Mouse (Mus musculus): ENCODE results near the gene Polr2g. TPM values are rescaled to one million over a fixed set of nuclear protein-coding genes. Genes with fewer than 3 reads are reported as not detected.

Gene Polr2g
- polyA plus RNA-seq, 1 experiment, result 6.3 TPM

DNA sequence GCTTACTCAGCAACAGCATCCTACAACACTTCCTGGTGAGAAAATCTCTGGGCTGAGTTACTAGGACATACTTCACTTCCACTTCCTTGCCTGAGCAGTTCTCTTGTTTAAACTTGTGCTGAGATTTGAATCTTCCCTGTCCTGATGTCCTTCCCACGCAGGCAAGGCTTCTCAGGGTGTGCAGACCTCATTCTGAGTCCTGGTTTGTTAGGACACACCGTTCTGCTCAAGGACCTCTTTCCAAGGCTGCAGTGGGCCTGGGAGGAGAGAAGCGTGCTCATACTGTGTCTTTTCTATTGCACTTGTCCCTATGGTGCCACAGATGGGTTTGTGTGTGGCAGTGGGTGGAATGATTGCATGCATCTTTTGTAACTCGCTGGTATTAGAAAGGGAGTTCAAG is 34.6 kb upstream of the Polr2g start:
- H3K4me3 ChIP-seq (replicated peaks), result peak overlapping the region; percentile 28
- no peaks in the 10 kb centered on the region for H3K27me3 ChIP-seq (replicated peaks)
- peaks cover 28% of the 10 kb centered on the region for H3K4me1 ChIP-seq
- H3K9me3 ChIP-seq, result no peaks in the 10 kb centered on the region
- no peak for TF ChIP-seq GATA1 (IDR thresholded peaks at IDR 0.05; ENCODE audit: borderline replicate concordance, low read length)
- no peak for TF ChIP-seq FLI1 (IDR thresholded peaks at IDR 0.05; ENCODE audit: low read length)
- H3K36me3 ChIP-seq (replicated peaks; ENCODE audit: low read length), result peaks cover 83% of the 10 kb centered on the region

GRCm38 (mm10) chr19:8831262-8831661 is 32.9 kb upstream of the Polr2g start:
- H3K4me1 ChIP-seq, result peaks cover 20% of the 10 kb centered on the region
- no peak overlapping the region for H3K4me3 ChIP-seq (replicated peaks)
- peaks cover 99% of the 10 kb centered on the region for H3K36me3 ChIP-seq (replicated peaks; ENCODE audit: low read length)
- no peaks in the 10 kb centered on the region for H3K27me3 ChIP-seq (replicated peaks)
- no peak for TF ChIP-seq GATA1 (IDR thresholded peaks at IDR 0.05; ENCODE audit: borderline replicate concordance, low read length)
- no peak for TF ChIP-seq FLI1 (IDR thresholded peaks at IDR 0.05; ENCODE audit: low read length)
- H3K9me3 ChIP-seq, result no peaks in the 10 kb centered on the region

- no peak overlapping the region for H3K4me3 ChIP-seq (replicated peaks)
- H3K27me3 ChIP-seq (replicated peaks), result no peaks in the 10 kb centered on the region
- no peaks in the 10 kb centered on the region for H3K9me3 ChIP-seq
- H3K36me3 ChIP-seq (replicated peaks; ENCODE audit: low read length), result peaks cover 99% of the 10 kb centered on the region
- H3K4me1 ChIP-seq, result peaks cover 20% of the 10 kb centered on the region
- TF ChIP-seq GATA1 (IDR thresholded peaks at IDR 0.05; ENCODE audit: borderline replicate concordance, low read length) (no peak), FLI1 (IDR thresholded peaks at IDR 0.05; ENCODE audit: low read length) (no peak)
Observed at GRCm38 (mm10) chr19:8830664-8831063, 32.3 kb upstream of the Polr2g start.

DNA sequence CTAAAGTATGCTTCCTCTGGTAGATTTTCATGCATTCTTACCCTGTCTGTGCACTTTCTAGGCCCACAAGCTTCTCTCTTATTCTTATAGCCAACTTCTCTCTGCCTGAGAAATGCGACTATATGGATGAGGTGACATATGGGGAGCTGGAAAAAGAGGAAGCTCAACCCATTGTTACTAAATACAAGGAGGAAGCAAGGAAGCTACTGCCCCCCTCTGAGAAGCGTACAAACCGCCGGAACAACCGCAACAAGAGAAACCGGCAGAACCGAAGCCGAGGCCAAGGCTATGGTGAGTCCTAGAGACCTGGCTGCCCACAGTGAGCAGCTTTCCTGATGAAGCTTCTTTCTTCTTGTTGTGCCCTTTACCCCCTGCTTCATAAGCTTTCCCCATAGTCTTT is 31.3 kb upstream of the Polr2g start, which contains the start of gene AC129217.1:
Gene AC129217.1, plus strand, starts transcription at position 114 of the 400 bp plus-strand sequence.
- peaks cover 99% of the 10 kb centered on the region for H3K36me3 ChIP-seq (replicated peaks; ENCODE audit: low read length)
- H3K9me3 ChIP-seq, result no peaks in the 10 kb centered on the region
- no peak within 1 kb of the TSS for H3K4me3 ChIP-seq (replicated peaks)
- peaks cover 20% of the 10 kb centered on the region for H3K4me1 ChIP-seq
- TF ChIP-seq FLI1 (IDR thresholded peaks at IDR 0.05; ENCODE audit: low read length) (no peak), GATA1 (IDR thresholded peaks at IDR 0.05; ENCODE audit: borderline replicate concordance, low read length) (no peak)
- no peaks in the 10 kb centered on the region for H3K27me3 ChIP-seq (replicated peaks)

GRCm38 (mm10) chr19:8822696-8823095 is 24.3 kb upstream of the Polr2g start:
- Histone ChIP-seq H3K9me3 (no peaks in the 10 kb centered on the region), H3K4me3 (replicated peaks) (peak overlapping the region; percentile 65), H3K27me3 (replicated peaks) (no peaks in the 10 kb centered on the region), H3K36me3 (replicated peaks; ENCODE audit: low read length) (peaks cover 57% of the 10 kb centered on the region), H3K4me1 (peaks cover 24% of the 10 kb centered on the region)
- no peak for TF ChIP-seq GATA1 (IDR thresholded peaks at IDR 0.05; ENCODE audit: borderline replicate concordance, low read length)
- TF ChIP-seq FLI1 (IDR thresholded peaks at IDR 0.05; ENCODE audit: low read length), result no peak

DNA sequence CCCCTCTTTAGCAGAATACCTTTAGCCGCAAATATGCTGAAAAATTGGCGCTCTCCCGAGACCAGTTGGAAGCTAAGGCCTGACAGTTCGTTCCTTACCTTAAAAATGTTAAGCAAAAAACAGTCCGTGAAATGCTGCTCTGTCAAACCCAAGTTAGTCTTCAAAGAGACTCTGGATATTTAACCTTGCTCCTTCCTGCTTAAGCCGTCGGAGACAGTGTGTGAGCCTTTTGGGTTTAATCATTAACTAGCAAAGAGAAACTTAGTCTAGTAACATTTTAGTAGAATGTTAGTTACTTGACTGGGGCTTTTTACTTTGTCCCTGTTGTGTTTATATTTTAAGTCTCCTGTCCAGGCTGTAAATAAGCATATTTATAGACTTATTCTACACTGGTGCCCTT is 22.8 kb upstream of the Polr2g start:
- TF ChIP-seq GATA1 (IDR thresholded peaks at IDR 0.05; ENCODE audit: borderline replicate concordance, low read length) (no peak), FLI1 (IDR thresholded peaks at IDR 0.05; ENCODE audit: low read length) (no peak)
- Histone ChIP-seq H3K36me3 (replicated peaks; ENCODE audit: low read length) (peaks cover 53% of the 10 kb centered on the region), H3K4me1 (peaks cover 37% of the 10 kb centered on the region), H3K4me3 (replicated peaks) (peak overlapping the region; percentile 94), H3K27me3 (replicated peaks) (no peaks in the 10 kb centered on the region), H3K9me3 (no peaks in the 10 kb centered on the region)

- peak overlapping the region; percentile 94 for H3K4me3 ChIP-seq (replicated peaks)
- H3K9me3 ChIP-seq, result no peaks in the 10 kb centered on the region
- H3K4me1 ChIP-seq, result peaks cover 42% of the 10 kb centered on the region
- no peak for TF ChIP-seq FLI1 (IDR thresholded peaks at IDR 0.05; ENCODE audit: low read length)
- no peak for TF ChIP-seq GATA1 (IDR thresholded peaks at IDR 0.05; ENCODE audit: borderline replicate concordance, low read length)
- H3K27me3 ChIP-seq (replicated peaks), result no peaks in the 10 kb centered on the region
- H3K36me3 ChIP-seq (replicated peaks; ENCODE audit: low read length), result peaks cover 52% of the 10 kb centered on the region
Observed at GRCm38 (mm10) chr19:8820424-8820956, 22.1 kb upstream of the Polr2g start.

GRCm38 (mm10) chr19:8819596-8820423 is 21.4 kb upstream of the Polr2g start, which contains the start of gene Hnrnpul2:
Gene Hnrnpul2 (plus strand): TSS chr19:8820010.
- H3K36me3 ChIP-seq (replicated peaks; ENCODE audit: low read length), result peaks cover 52% of the 10 kb centered on the region
- TF ChIP-seq GATA1 (IDR thresholded peaks at IDR 0.05; ENCODE audit: borderline replicate concordance, low read length) (no peak), FLI1 (IDR thresholded peaks at IDR 0.05; ENCODE audit: low read length) (peak; percentile 35; the same call in 1 of the 2 replicates)
- H3K9me3 ChIP-seq, result no peaks in the 10 kb centered on the region
- peak within 1 kb of the TSS; percentile 94 for H3K4me3 ChIP-seq (replicated peaks)
- no peaks in the 10 kb centered on the region for H3K27me3 ChIP-seq (replicated peaks)
- H3K4me1 ChIP-seq, result peaks cover 45% of the 10 kb centered on the region

GRCm38 (mm10) chr19:8818801-8819595 is 20.6 kb upstream of the Polr2g start, which contains the start of gene Ttc9c:
Gene Ttc9c (minus strand): TSS chr19:8819333.
- H3K4me3 ChIP-seq (replicated peaks), result peak within 1 kb of the TSS; percentile 94
- H3K4me1 ChIP-seq, result peaks cover 51% of the 10 kb centered on the region
- no peaks in the 10 kb centered on the region for H3K9me3 ChIP-seq
- TF ChIP-seq FLI1 (IDR thresholded peaks at IDR 0.05; ENCODE audit: low read length), result no peak
- TF ChIP-seq GATA1 (IDR thresholded peaks at IDR 0.05; ENCODE audit: borderline replicate concordance, low read length), result no peak
- H3K27me3 ChIP-seq (replicated peaks), result no peaks in the 10 kb centered on the region
- peaks cover 51% of the 10 kb centered on the region for H3K36me3 ChIP-seq (replicated peaks; ENCODE audit: low read length)

Measured in megakaryocyte, embryonic 14.5 days (primary cell).